Mouse (Mus musculus) v-Abl transformed pro-B cells (cell line): ENCODE results near the gene Larp4.

ENCODE experiments used
- in situ Hi-C, 2 experiments: fragments of 400-800 bp; cut with MboI; formaldehyde crosslinking; loops; one replicate each; pipeline ENCODE4 v1.15.1; 2025; ENCODE audit not compliant: unreplicated experiment in 2 of 2

The Larp4 gene

GRCm38 (mm10) chr15:100004677-100005273, 34.9 kb downstream of the Larp4 start:
- in situ Hi-C loops, result no loop called here

GRCm38 (mm10) chr15:100006180-100006579, 36.3 kb downstream of the Larp4 start:
- in situ Hi-C loops, result no loop called here

- in situ Hi-C loops, result no loop called here
Measured at GRCm38 (mm10) chr15:100018280-100018899, 48.5 kb downstream of the Larp4 start.

GRCm38 (mm10) chr15:100021175-100021574, 51.3 kb downstream of the Larp4 start:
- in situ Hi-C loops, result no loop called here

- in situ Hi-C loops, result no loop called here
Measured at GRCm38 (mm10) chr15:100022923-100023322, 53.1 kb downstream of the Larp4 start.

GRCm38 (mm10) chr15:100025076-100025834, 55.4 kb downstream of the Larp4 start:
- in situ Hi-C loops, result loop anchor here in 1 of 2 experiments (25.0 kb wide), 1 partner anchor 437 kb away; the partner anchor contains the start of gene Letmd1

GRCm38 (mm10) chr15:100028133-100028532, 58.3 kb downstream of the Larp4 start:
- in situ Hi-C loops, result loop anchor here in 1 of 2 experiments (25.0 kb wide), 1 partner anchor 434 kb away; the partner anchor contains the start of gene Letmd1

- in situ Hi-C loops, result loop anchor here in 1 of 2 experiments (25.0 kb wide), 1 partner anchor 433 kb away; the partner anchor contains the start of gene Letmd1
Measured at GRCm38 (mm10) chr15:100029497-100029896, 59.6 kb downstream of the Larp4 start.

GRCm38 (mm10) chr15:100029900-100030299, 60.0 kb downstream of the Larp4 start:
- in situ Hi-C loops, result loop anchor here in 1 of 2 experiments (10.0 to 25.0 kb wide), 2 partner anchors 285 to 432 kb away; partner anchors contain the start of gene Letmd1

GRCm38 (mm10) chr15:100032546-100032945, 62.7 kb downstream of the Larp4 start:
- in situ Hi-C loops, result loop anchor here in 1 of 2 experiments (10.0 to 25.0 kb wide), 2 partner anchors 282 to 430 kb away; partner anchors contain the start of gene Letmd1

- in situ Hi-C loops, result loop anchor here (5.0 to 25.0 kb wide), 7 partner anchors 84 to 424 kb away; partner anchors contain the start of genes Letmd1 (in 1 of the 2) and Mettl7a1 (in 1 of the 2)
Measured at GRCm38 (mm10) chr15:100038470-100038971, 68.7 kb downstream of the Larp4 start, which contains the start of gene Dip2b. Dip2b (plus strand) TSS chr15:100038664.

- in situ Hi-C loops, result loop anchor here (5.0 to 25.0 kb wide), 7 partner anchors 83 to 423 kb away; partner anchors contain the start of genes Letmd1 (in 1 of the 2) and Mettl7a1 (in 1 of the 2)
Measured at GRCm38 (mm10) chr15:100039001-100039701, 69.3 kb downstream of the Larp4 start.

GRCm38 (mm10) chr15:100040541-100041266, 70.8 kb downstream of the Larp4 start:
- in situ Hi-C loops, result loop anchor here in 1 of 2 experiments (5.0 to 25.0 kb wide), 2 partner anchors 37 to 422 kb away; partner anchors contain the start of gene Letmd1

GRCm38 (mm10) chr15:100041267-100042047, 71.6 kb downstream of the Larp4 start:
- in situ Hi-C loops, result loop anchor here in 1 of 2 experiments (5.0 to 25.0 kb wide), 2 partner anchors 36 to 421 kb away; partner anchors contain the start of gene Letmd1

GRCm38 (mm10) chr15:100042048-100042400, 72.2 kb downstream of the Larp4 start:
- in situ Hi-C loops, result loop anchor here in 1 of 2 experiments (5.0 to 25.0 kb wide), 2 partner anchors 35 to 420 kb away; partner anchors contain the start of gene Letmd1

- in situ Hi-C loops, result loop anchor here in 1 of 2 experiments (25.0 kb wide), 1 partner anchor 417 kb away; the partner anchor contains the start of gene Letmd1
Measured at GRCm38 (mm10) chr15:100045576-100045975, 75.7 kb downstream of the Larp4 start.

GRCm38 (mm10) chr15:100049496-100050087, 79.7 kb downstream of the Larp4 start:
- in situ Hi-C loops, result loop anchor here in 1 of 2 experiments (25.0 kb wide), 1 partner anchor 413 kb away; the partner anchor contains the start of gene Letmd1

GRCm38 (mm10) chr15:100050940-100051339, 81.1 kb downstream of the Larp4 start:
- in situ Hi-C loops, result no loop called here
